Mouse (Mus musculus) MEL (cell line): Measurements from ENCODE around the gene Macrod1. TPM values are rescaled to one million over a fixed set of nuclear protein-coding genes. Genes with fewer than 3 reads are reported as not detected.

Experiments used
- DNase-seq: peaks from one replicate; pipeline ENCODE4 v3.0.0; 2011; ENCODE audit warnings: low read depth, low spot score
- H3K27ac ChIP-seq: 2 replicates; pipeline ENCODE4 v1.5.1; 2012; ENCODE audit warnings: low read depth, mild to moderate bottlenecking, control low read depth, low read length, moderate library complexity; ENCODE audit not compliant: control insufficient read depth
- H3K27me3 ChIP-seq, 2 experiments: fragments of 150-350 bp in 1 of 2; sonication (generic) in 1 of 2; 2 replicates each; pipeline ENCODE4 v1.6.1; 2012; ENCODE audit warnings: low read length in 2 of 2, mild to moderate bottlenecking in 2 of 2, improper control_type of control experiment in 1 of 2, moderate library complexity in 1 of 2; ENCODE audit not compliant: insufficient read depth in 2 of 2, control insufficient read depth in 1 of 2
- H3K36me3 ChIP-seq, 2 experiments: 2 replicates each; pipeline ENCODE4 v1.6.1; 2012 to 2014; ENCODE audit warnings: low read length in 2 of 2, improper control_type of control experiment in 1 of 2, inconsistent platforms in 1 of 2, mild to moderate bottlenecking in 1 of 2; ENCODE audit not compliant: insufficient read depth in 2 of 2, control insufficient read depth in 1 of 2
- H3K4me1 ChIP-seq, 2 experiments: fragments of 150-350 bp in 1 of 2; sonication (generic) in 1 of 2; 2 replicates each; pipeline ENCODE4 v1.6.1; 2012; ENCODE audit warnings: low read length in 2 of 2, improper control_type of control experiment in 1 of 2, mild to moderate bottlenecking in 1 of 2; ENCODE audit not compliant: insufficient read depth in 2 of 2, control insufficient read depth in 1 of 2
- H3K4me3 ChIP-seq, 2 experiments: fragments of 150-350 bp in 1 of 2; sonication (generic) in 1 of 2; 2 replicates each; pipeline ENCODE4 v1.5.1; 2012; ENCODE audit warnings: low read depth in 2 of 2, low read length in 2 of 2, mild to moderate bottlenecking in 2 of 2, moderate library complexity in 2 of 2, control low read depth in 1 of 2, improper control_type of control experiment in 1 of 2; ENCODE audit not compliant: control insufficient read depth in 1 of 2, insufficient read depth in 1 of 2
- H3K79me2 ChIP-seq: 2 replicates; pipeline ENCODE4 v1.6.1; 2012; ENCODE audit warnings: mild to moderate bottlenecking, low read length, moderate library complexity; ENCODE audit not compliant: control insufficient read depth, poor library complexity, insufficient read depth
- H3K9ac ChIP-seq: 2 replicates; pipeline ENCODE4 v1.6.1; 2012; ENCODE audit warnings: low read depth, mild to moderate bottlenecking, control low read depth, low read length, moderate library complexity; ENCODE audit not compliant: control insufficient read depth, poor library complexity, severe bottlenecking
- H3K9me3 ChIP-seq: fragments of 150-350 bp; sonication (generic); replicated peaks from 2 replicates; pipeline ENCODE4 v1.6.1; 2012; ENCODE audit warnings: mild to moderate bottlenecking, low read length, improper control_type of control experiment, moderate library complexity; ENCODE audit not compliant: insufficient read depth
- BHLHE40 ChIP-seq: IDR thresholded peaks from 2 replicates; pipeline ENCODE4 v1.6.1; 2012; ENCODE audit warnings: low read depth, mild to moderate bottlenecking, inconsistent platforms, low read length, improper control_type of control experiment, borderline replicate concordance
- CHD1 ChIP-seq: IDR thresholded peaks from 2 replicates; pipeline ENCODE4 v1.6.1; 2012; ENCODE audit warnings: low read depth, mild to moderate bottlenecking, inconsistent platforms, low read length, improper control_type of control experiment
- ELF1 ChIP-seq: IDR thresholded peaks from 2 replicates; pipeline ENCODE4 v1.6.1; 2014; ENCODE audit warnings: low read depth, mild to moderate bottlenecking, inconsistent platforms, low read length, improper control_type of control experiment, moderate library complexity
- EP300 ChIP-seq, 2 experiments: IDR thresholded peaks; 2 replicates each; pipeline ENCODE4 v1.6.1; 2011; ENCODE audit warnings: improper control_type of control experiment in 2 of 2, low read length in 2 of 2, low read depth in 1 of 2, mild to moderate bottlenecking in 1 of 2
- GABPA ChIP-seq: IDR thresholded peaks from 2 replicates; pipeline ENCODE4 v1.6.1; 2012; ENCODE audit warnings: low read depth, mild to moderate bottlenecking, inconsistent platforms, low read length, improper control_type of control experiment, moderate library complexity
- GATA1 ChIP-seq: IDR thresholded peaks from 2 replicates; pipeline ENCODE4 v1.6.1; 2011; ENCODE audit warnings: low read depth, low read length, improper control_type of control experiment
- HCFC1 ChIP-seq: IDR thresholded peaks from 2 replicates; pipeline ENCODE4 v1.6.1; 2012; ENCODE audit warnings: low read depth, mild to moderate bottlenecking, inconsistent platforms, low read length, improper control_type of control experiment, moderate library complexity
- MAFK ChIP-seq: IDR thresholded peaks from 2 replicates; pipeline ENCODE4 v1.6.1; 2011; ENCODE audit warnings: low read depth, mild to moderate bottlenecking, low read length, improper control_type of control experiment, borderline replicate concordance
- MAX ChIP-seq: IDR thresholded peaks from 2 replicates; pipeline ENCODE4 v1.6.1; 2011; ENCODE audit warnings: low read length, improper control_type of control experiment
- MAZ ChIP-seq: IDR thresholded peaks from 2 replicates; pipeline ENCODE4 v1.6.1; 2012; ENCODE audit warnings: low read depth, mild to moderate bottlenecking, inconsistent platforms, low read length, improper control_type of control experiment
- MXI1 ChIP-seq: IDR thresholded peaks from 2 replicates; pipeline ENCODE4 v1.6.1; 2011; ENCODE audit warnings: mild to moderate bottlenecking, low read depth, low read length, improper control_type of control experiment
- MYC ChIP-seq: IDR thresholded peaks from 2 replicates; pipeline ENCODE4 v1.6.1; 2011; ENCODE audit warnings: low read depth, mild to moderate bottlenecking, low read length, improper control_type of control experiment, moderate library complexity
- NELFE ChIP-seq: IDR thresholded peaks from 2 replicates; pipeline ENCODE4 v1.6.1; 2011; ENCODE audit warnings: low read depth, low read length, improper control_type of control experiment
- POLR2A ChIP-seq, 2 experiments: IDR thresholded peaks; 2 replicates each; pipeline ENCODE4 v1.6.1; 2011 to 2012; ENCODE audit warnings: low read length in 2 of 2, mild to moderate bottlenecking in 2 of 2, control low read depth in 1 of 2, improper control_type of control experiment in 1 of 2, low read depth in 1 of 2, moderate library complexity in 1 of 2; ENCODE audit not compliant: control insufficient read depth in 1 of 2, insufficient read depth in 1 of 2, poor library complexity in 1 of 2
- POLR2AphosphoS2 ChIP-seq: IDR thresholded peaks from 2 replicates; pipeline ENCODE4 v1.6.1; 2011; ENCODE audit warnings: low read length, improper control_type of control experiment
- POLR2AphosphoS5 ChIP-seq: IDR thresholded peaks from 2 replicates; pipeline ENCODE4 v1.6.1; 2012; ENCODE audit warnings: low read depth, borderline replicate concordance, mild to moderate bottlenecking, inconsistent platforms, low read length, moderate library complexity, mixed read lengths
- RAD21 ChIP-seq: IDR thresholded peaks from 2 replicates; pipeline ENCODE4 v1.6.1; 2011; ENCODE audit warnings: mild to moderate bottlenecking, low read depth, low read length, improper control_type of control experiment
- RCOR1 ChIP-seq: IDR thresholded peaks from 2 replicates; pipeline ENCODE4 v1.6.1; 2012; ENCODE audit warnings: low read depth, mild to moderate bottlenecking, inconsistent platforms, low read length, improper control_type of control experiment
- SIN3A ChIP-seq: IDR thresholded peaks from 2 replicates; pipeline ENCODE4 v1.6.1; 2012; ENCODE audit warnings: low read length, improper control_type of control experiment, inconsistent platforms
- TAL1 ChIP-seq: IDR thresholded peaks from 2 replicates; pipeline ENCODE4 v1.6.1; 2012; ENCODE audit warnings: mild to moderate bottlenecking, inconsistent platforms, low read length, moderate library complexity, mixed read lengths
- TBP ChIP-seq: IDR thresholded peaks from 2 replicates; pipeline ENCODE4 v1.8.0; 2011; ENCODE audit warnings: low read depth, low read length, improper control_type of control experiment
- TCF12 ChIP-seq: IDR thresholded peaks from 2 replicates; pipeline ENCODE4 v1.6.1; 2014; ENCODE audit warnings: low read depth, mild to moderate bottlenecking, inconsistent platforms, low read length, improper control_type of control experiment, moderate library complexity
- UBTF ChIP-seq: IDR thresholded peaks from 2 replicates; pipeline ENCODE4 v1.6.1; 2012; ENCODE audit warnings: low read depth, mild to moderate bottlenecking, inconsistent platforms, low read length, improper control_type of control experiment, moderate library complexity, borderline replicate concordance; ENCODE audit not compliant: insufficient read depth
- USF1 ChIP-seq: IDR thresholded peaks from 2 replicates; pipeline ENCODE4 v1.6.1; 2014; ENCODE audit warnings: low read depth, mild to moderate bottlenecking, inconsistent platforms, low read length, improper control_type of control experiment, moderate library complexity
- USF2 ChIP-seq, 2 experiments: IDR thresholded peaks; 2 replicates each; pipeline ENCODE4 v1.6.1; 2011 to 2012; ENCODE audit warnings: improper control_type of control experiment in 2 of 2, low read length in 2 of 2, borderline replicate concordance in 1 of 2, inconsistent platforms in 1 of 2, low read depth in 1 of 2, mild to moderate bottlenecking in 1 of 2; ENCODE audit not compliant: insufficient read depth in 1 of 2
- ZC3H11A ChIP-seq: IDR thresholded peaks from 2 replicates; pipeline ENCODE4 v1.6.1; 2012; ENCODE audit warnings: low read depth, mild to moderate bottlenecking, inconsistent platforms, low read length, improper control_type of control experiment
- ZKSCAN1 ChIP-seq: IDR thresholded peaks from 2 replicates; pipeline ENCODE4 v1.6.1; 2012; ENCODE audit warnings: low read depth, mild to moderate bottlenecking, inconsistent platforms, low read length, improper control_type of control experiment, moderate library complexity
- ZMIZ1 ChIP-seq: IDR thresholded peaks from 2 replicates; pipeline ENCODE4 v1.6.1; 2012; ENCODE audit warnings: low read depth, mild to moderate bottlenecking, inconsistent platforms, low read length, improper control_type of control experiment, moderate library complexity
- polyA plus RNA-seq, 2 experiments: library from polyadenylated mRNA; stranded (reverse) in 1 of 2; unstranded in 1 of 2; fragments of >175 nt in 1 of 2; fragments of >200 nt in 1 of 2; gene quantifications; 2 replicates each; pipeline versions ENCODE4 v1.2.1 to v1.2.4; 2012; ENCODE audit warnings: low replicate concordance in 2 of 2, low read depth in 1 of 2; ENCODE audit not compliant: insufficient read length in 2 of 2, insufficient read depth in 1 of 2, missing spikeins in 1 of 2
- total RNA-seq: library from RNA; depleted of rRNA; stranded (reverse); fragments of 300-350 nt; gene quantifications from 2 replicates; pipeline ENCODE4 v1.2.3, GENCODE M21; 2012

Gene Macrod1
- total and polyA plus RNA-seq, 3 experiments, result 4.5 to 15.7 TPM; not detected in 1

DNA sequence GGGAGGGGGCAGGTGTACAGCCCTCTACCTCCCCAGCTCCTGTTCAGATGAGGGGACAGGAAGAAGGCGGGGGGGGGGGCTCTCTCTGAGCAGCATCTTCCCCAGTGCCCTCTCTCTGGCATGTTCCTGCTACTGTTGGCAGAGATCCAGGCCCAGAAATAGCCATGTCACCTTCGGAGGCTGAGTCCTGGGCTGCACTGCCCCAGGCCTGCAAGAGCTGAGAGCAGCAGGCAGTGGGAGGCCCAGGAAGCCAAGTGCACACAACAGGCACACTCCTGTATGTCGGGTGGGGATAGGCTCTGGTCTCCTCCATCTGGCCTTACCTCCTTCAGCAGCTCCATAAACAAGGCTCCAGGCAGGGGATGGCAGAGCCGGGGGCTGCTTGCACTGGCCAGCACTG, 65.7 kb downstream of the Macrod1 start:
- H3K79me2 ChIP-seq, result no peaks in the 10 kb centered on the region
- no peaks in the 10 kb centered on the region for H3K27me3 ChIP-seq
- TF ChIP-seq MAX (no peak), MXI1 (no peak), POLR2AphosphoS5 (no peak), TCF12 (no peak), ZMIZ1 (no peak), GATA1 (no peak), ELF1 (no peak), BHLHE40 (no peak), POLR2AphosphoS2 (no peak), MAFK (no peak), UBTF (no peak), TBP (no peak), MAZ (no peak), RAD21 (no peak), GABPA (no peak), CHD1 (no peak), TAL1 (no peak), POLR2A (IDR thresholded peaks at IDR 0.05; ENCODE audit: control insufficient read depth in 1 of 2, insufficient read depth in 1 of 2, low read depth in 1 of 2, low read length in 2 of 2, poor library complexity in 1 of 2) (no peak)
- peaks cover 0 to 13% of the 10 kb centered on the region in 2 experiments; a peak in 2 of 4 replicates for H3K36me3 ChIP-seq
- no peak overlapping the region for H3K4me3 ChIP-seq
- no peaks in the 10 kb centered on the region for H3K9me3 ChIP-seq
- peak; percentile 36 for DNase-seq
- peaks cover 6 to 15% of the 10 kb centered on the region in 2 experiments for H3K4me1 ChIP-seq
- no peak overlapping the region for H3K27ac ChIP-seq
- no peak overlapping the region for H3K9ac ChIP-seq

DNA sequence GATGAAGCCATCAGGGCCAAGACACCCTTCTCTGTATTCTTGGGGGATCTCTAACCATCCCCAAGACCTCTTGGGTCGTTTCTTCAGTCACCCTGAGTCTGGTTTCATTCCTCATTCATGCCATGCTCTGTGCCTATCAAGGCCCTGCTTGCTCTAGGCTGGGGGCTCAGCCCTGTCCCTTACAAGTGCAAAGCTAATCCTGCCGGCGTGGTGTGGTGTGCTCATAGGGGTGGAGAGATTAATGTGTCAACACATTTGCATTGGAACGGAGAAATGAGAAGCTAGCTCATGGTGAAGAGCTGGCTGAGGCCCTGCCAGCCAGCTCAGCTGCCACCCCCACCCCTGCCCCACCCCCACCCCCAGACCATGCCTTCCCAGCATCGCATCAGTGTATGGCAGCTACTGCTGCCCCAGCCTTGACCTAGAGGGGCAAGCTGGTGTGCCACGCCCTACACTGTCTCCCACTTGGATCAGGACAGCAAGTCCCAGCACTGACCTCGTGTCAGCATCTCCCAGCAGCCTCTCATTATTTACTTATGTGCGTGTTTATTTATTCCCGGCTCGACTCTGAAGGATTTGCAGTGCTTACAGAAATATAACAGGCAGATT, 66.2 kb downstream of the Macrod1 start:
- peaks cover 0 to 8% of the 10 kb centered on the region in 2 experiments; a peak in 2 of 4 replicates for H3K36me3 ChIP-seq
- H3K27ac ChIP-seq, result no peak overlapping the region
- H3K9ac ChIP-seq, result no peak overlapping the region
- TF ChIP-seq MAFK (no peak), NELFE (no peak), ZC3H11A (no peak), ZMIZ1 (no peak), SIN3A (no peak), HCFC1 (no peak), ZKSCAN1 (no peak), CHD1 (no peak), EP300 (IDR thresholded peaks at IDR 0.05; ENCODE audit: low read depth in 1 of 2, low read length in 2 of 2) (no peak), MYC (no peak), BHLHE40 (no peak), POLR2AphosphoS2 (no peak), TCF12 (no peak), UBTF (no peak), USF1 (no peak), USF2 (IDR thresholded peaks at IDR 0.05; ENCODE audit: borderline replicate concordance in 1 of 2, insufficient read depth in 1 of 2, low read depth in 1 of 2, low read length in 2 of 2) (no peak), RCOR1 (no peak), MAX (no peak)
- no peaks in the 10 kb centered on the region for H3K9me3 ChIP-seq
- no peaks in the 10 kb centered on the region for H3K27me3 ChIP-seq
- H3K4me1 ChIP-seq, result peaks cover 2 to 9% of the 10 kb centered on the region in 2 experiments; a peak in 3 of 4 replicates
- no peak overlapping the region for H3K4me3 ChIP-seq
- no peak for DNase-seq
- H3K79me2 ChIP-seq, result no peaks in the 10 kb centered on the region
